Mouse (Mus musculus) gastrocnemius, postnatal 10 days (tissue): ENCODE data around the gene Decr2. TPM values are rescaled to one million over a fixed set of nuclear protein-coding genes. Genes with fewer than 3 reads are reported as not detected.
A peak's percentile ranks its signal among the peaks of the same experiment; 100 is the strongest.
"Not testable (repeated sequence)": the region's sequence is repeated elsewhere in the genome, so short reads cannot be mapped to it uniquely, and the experiment has no call there.

Source experiments
- DNase-seq: peaks from one replicate; pipeline ENCODE4 v3.0.0; 2021; ENCODE audit warnings: mixed read lengths
- total RNA-seq, 2 experiments: library from RNA; stranded (reverse); gene quantifications; 2 replicates each; pipeline ENCODE4 v1.2.3; 2021

The Decr2 gene
- total RNA-seq, 2 experiments from 2014 or later = 5.6 to 6.1 TPM

DNA sequence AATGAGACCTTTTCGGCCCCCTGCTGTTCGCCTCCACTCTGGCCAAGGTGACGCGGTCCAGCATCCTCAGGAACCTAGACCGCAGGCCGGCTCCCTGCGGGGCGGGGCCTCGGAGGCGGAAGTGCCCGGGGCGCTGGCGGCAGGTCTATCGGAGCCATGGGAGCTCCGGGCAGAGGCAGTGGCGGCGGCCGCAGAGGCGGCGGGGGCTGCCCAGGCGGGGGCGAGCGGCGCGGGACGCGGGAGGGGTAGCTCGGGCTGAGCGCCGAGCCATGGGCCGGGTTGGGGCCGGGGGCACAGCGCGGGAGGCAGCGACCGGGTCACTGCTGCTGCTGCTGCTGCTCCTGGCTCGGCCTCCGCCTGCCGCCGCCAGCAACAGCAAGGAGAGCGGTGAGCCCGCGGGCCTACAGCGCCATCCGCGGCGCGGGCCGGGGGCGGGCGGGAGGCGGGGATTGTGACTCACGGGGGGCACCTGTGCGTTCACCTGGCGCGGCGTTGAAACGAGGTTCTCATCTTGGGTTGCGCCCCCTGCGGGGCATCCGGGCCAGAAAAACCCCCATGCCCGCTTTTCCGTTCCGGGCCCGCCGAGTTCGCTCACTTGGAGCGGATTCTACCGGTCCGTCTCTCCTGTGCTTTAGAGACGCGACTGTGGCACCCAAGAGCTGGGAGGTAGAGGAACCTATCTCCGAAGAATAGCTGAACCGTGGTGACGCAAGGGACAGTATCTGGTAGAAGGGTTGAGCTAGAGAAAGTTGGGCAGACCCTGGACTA, 23.2 kb upstream of the Decr2 start, which contains the start of gene Tmem8:
Gene Tmem8, plus strand, starts transcription at position 119 of the 768 bp plus-strand sequence.
- peak; percentile 47 for DNase-seq

DNA sequence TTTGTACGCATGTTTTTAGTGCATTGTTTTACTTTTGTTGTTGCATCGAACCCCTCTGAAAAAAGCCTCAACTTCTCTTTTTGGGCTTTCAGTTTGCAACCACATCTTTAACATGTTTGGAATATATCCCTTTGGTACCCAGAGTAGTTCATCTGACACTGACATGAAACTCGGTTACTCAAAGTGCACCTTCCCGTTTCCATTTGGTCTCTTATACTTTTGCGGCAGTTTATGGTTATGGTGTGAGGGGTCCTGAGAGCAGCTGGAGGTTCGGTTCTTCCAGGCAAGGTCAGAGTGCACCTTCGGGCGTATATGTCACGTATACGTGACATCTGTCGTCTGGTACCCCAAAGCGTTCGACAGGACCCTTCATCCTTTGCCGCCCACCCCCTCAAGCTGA, 22.6 kb upstream of the Decr2 start:
- no peak for DNase-seq

DNA sequence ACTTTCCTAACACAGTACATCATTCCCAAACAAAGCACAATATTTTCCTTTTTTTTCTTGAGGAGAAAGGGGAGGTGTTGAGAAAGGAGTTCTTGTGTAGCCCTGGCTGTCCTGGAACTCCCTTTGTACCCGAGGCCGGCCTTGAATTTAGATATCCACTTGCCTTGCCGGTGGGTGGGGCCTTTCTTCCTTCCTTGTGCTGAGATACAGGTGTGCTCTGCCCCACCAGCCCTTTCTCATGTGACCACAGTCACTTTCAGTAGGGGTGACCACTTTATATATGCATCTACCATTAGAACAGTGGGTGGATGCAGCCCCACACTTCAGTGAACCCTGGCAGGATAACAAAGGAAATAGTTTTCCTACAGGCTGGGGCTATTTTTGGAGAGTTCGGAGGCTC, 21.6 kb upstream of the Decr2 start:
- no peak for DNase-seq

- DNase-seq = no peak
Observed at GRCm38 (mm10) chr17:26111024-26111423, 20.9 kb upstream of the Decr2 start.

DNA sequence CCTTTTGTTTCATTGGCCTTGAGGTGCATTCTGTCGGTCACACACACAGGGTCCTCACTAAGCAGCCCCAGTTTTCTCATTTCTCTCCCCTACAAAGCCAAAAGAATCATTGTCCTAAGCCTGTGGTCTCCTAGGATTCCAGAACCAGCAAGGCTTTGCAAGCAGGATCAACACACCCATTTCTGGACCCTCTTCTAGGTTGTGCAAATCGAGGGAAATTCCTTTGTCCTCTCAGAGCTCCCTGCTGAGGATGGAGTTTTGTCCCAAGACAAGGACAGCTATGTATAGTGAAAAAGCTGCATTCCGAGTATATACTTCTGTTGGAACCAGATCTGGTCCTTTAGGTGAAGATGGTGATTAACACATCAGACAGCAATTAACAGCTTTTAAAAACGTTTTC, 20.0 kb upstream of the Decr2 start:
- DNase-seq = no peak

- DNase-seq = no peak
Observed at GRCm38 (mm10) chr17:26105619-26106018, 15.5 kb upstream of the Decr2 start.

- DNase-seq = no peak
Observed at GRCm38 (mm10) chr17:26101478-26101877, 11.3 kb upstream of the Decr2 start.

GRCm38 (mm10) chr17:26100166-26100565, 10.0 kb upstream of the Decr2 start:
- no peak for DNase-seq

- DNase-seq = not testable (repeated sequence)
Observed at GRCm38 (mm10) chr17:26099316-26099715, 9.2 kb upstream of the Decr2 start.

GRCm38 (mm10) chr17:26098461-26098860, 8.3 kb upstream of the Decr2 start:
- DNase-seq = no peak

DNA sequence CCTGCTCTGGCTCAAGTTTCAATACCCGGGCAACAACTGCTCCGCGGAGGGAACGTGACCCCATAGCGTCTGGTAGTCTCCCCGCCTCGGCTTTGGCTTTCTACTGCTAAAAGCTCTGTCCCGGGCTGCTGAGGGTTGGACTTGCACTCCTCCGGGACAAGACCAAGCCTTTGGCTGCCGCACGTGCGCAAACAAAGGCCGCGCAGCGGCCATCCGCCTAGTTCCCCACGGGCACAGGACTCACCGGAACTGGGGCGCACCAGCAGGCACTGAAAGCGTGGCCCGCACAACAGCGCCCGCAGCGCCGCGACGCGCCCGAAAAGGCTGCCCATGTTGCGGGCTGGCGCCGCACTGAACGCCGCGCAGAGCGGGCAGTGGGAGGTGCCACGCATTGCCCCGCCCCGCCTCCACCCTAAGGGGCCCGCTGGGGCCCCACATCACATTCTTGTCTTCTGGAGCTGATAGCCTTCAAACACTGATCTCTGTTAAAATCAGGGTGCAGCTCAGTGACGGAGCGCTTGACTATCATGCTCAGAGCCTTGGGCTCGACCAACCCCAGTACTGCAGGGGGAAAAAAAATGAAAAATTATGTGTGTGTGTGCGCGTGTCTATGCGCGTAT, 5.1 kb upstream of the Decr2 start, which contains the start of gene Nme4:
Gene Nme4, minus strand, starts transcription at position 482 of the 620 bp plus-strand sequence.
- peak; percentile 44 for DNase-seq

DNA sequence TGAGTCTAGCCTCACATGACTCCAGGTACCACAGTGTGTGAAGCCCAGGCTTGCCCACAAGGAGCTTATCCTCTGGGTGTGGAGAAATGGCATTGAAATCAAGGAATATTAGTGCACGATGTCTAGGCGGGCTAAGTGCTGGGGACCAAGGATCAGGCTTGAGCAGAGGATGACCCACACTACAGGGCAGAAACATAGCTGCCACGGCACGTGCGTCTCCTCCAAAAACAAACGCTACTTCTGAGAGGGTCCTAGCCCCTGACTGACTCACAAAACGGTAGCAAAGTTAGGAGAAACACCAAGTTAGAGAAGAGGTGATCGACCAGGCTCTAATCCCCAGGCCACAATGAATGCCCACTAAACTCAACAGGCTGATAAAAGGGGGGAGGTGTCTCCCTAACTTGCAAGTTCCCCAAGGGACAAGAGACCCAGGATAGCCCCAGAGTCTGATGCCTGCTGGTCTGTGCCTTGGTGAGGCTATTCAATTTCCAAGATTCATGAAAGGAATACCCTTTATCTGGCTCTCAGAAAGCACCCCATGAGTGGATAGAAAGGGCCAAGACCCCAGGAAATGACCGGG, 4.5 kb upstream of the Decr2 start:
- no peak for DNase-seq

DNA sequence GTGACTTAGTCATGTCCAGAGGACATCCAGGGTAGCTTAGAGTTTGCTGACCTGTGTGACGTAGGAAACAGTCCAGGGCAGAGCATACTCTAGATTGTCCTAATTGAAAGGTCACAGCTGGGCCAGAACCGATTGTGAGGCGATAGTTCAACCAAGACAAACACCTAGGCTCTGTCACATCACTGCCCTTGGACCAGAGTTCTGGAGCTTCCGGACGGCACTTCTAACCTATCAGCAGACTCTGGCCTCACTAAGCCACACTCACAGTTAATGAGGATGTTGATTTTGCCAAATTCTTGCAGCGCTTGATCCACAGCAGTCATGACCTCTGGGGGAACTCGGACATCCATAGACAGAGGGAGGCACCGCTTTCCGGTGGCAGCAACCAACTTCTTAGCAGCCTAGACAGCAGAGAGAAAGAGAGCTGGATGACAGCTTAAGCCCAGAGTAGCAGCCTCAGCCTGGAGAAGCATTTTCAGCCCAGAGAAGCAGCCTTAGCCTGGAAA, 3.0 kb downstream of the Decr2 start:
- no peak for DNase-seq

- DNase-seq = no peak
Observed at GRCm38 (mm10) chr17:26080867-26081266, 9.3 kb downstream of the Decr2 start.

DNA sequence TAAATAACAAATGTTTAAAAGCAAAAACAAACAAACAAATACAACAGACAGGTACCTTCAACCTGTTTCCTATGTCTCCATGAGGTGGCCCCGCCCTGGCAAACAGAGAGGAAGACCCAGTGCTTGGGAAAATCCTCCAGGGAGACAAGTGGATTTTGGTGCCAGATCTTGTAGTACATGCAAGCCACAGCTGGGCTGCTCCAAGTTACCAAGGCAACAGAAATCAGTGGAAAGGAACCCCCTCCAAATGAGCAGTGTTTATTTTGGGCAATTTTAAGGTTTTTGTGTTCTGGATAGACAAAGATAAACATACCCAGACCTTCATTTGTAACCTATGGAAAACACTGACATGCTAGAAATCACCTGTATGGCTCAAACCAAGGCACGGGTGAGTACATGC, 11.3 kb downstream of the Decr2 start:
- no peak for DNase-seq

DNA sequence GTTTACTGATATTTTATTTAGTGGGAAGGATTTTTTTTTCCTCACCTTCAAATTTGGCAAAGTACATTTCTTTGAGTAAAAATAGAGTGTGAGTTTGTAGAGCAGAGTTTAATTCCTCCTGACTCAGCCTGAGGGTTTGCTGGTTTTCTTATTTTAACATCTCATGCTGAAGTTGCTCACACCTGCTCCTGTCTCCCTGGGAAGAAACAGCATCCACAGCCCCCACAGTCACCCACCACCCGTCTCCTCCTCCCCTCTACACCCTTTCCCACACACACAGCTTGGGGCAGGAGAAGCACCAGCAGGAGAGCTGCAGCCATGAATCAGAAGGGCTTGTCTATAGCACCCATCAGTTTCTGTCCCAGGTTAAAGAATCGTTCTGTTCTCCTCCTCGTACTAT, 14.9 kb downstream of the Decr2 start:
- no peak for DNase-seq

- DNase-seq = no peak
Observed at GRCm38 (mm10) chr17:26070136-26070535, 20.0 kb downstream of the Decr2 start.

DNA sequence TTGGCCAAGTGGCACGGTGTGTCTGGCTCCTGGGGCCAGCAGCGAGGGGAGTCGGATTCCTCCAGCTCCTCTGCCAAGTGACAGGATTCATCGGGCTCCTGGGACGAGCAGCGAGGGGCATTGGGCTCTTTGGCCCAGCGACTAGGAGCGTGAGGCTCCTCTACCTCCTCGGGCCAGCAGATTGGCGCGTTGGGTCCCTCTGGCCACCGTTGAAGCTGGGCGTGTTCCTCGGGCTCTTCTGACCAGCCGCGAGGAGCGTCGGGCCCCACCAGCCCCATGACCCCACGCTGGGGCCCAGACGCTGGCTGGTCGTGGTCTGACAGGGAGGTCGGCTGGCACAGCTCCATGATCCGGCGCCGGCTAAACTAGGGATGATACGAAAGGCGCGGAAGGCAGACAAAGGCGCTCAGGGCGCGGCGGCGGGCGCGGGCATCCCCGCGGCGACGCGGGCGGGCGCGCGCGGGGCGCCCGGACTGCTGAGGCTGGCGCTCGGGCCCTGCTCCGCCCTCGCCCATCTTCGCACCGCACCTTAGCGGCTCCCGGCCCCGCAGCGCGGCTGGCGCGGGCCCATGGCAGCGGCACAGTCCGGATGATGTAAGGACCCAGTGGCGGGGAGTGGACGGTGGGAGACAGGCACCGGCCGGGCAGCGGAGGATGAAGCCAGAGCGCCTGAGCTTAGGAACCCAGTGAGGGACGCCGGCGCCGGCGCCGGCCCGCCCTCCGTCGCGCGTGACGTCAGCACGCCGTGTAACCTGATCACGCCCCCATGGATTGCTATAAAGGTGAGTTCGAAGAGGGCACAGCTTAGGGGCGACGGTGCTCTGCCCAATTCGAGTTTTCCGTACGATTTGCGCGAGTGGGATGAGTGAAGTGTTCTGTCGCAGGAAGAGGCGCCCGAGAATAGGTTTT, 21.1 kb downstream of the Decr2 start, which contains the start of gene Rab11fip3:
Gene Rab11fip3, minus strand, starts transcription at position 725 of the 909 bp plus-strand sequence.
- peak; percentile 76 for DNase-seq

DNA sequence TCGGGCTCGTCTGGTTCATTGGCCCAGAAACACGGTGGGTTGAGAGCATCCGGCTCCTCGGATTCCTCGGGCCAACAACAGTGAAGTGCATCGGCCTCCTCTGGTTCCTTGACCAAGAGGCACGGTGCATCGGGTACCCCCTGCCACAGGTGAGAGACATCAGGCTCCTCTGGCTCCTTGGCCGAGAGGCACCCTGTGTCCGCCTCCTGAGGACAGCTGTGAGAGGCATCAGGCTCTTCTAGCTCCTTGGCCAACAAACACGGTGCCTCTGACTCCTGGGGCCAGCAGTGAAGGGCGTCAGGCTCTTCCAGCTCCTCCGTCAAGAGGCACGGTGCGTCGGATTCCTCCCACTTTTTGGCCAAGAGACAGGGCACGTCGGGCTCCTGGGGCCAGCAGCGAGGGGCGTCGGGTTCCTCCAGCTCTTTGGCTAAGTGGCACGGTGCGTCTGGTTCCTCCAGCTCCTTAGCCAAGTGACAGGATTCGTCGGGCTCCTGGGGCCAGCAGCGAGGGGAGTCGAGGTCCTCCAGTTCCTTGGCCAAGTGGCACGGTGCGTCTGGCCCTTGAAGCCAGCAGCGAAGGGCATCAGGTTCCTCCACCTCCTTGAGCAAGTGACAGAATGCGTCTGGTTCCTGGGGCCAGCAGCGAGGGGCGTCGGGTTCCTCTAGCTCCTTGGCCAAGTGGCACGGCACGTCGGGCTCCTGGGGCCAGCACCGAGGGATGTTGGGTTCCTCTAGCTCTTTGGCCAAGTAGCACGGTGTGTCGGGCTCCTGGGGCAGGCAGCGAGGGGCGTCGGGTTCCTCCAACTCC, 21.9 kb downstream of the Decr2 start:
- peak; percentile 47 for DNase-seq

DNA sequence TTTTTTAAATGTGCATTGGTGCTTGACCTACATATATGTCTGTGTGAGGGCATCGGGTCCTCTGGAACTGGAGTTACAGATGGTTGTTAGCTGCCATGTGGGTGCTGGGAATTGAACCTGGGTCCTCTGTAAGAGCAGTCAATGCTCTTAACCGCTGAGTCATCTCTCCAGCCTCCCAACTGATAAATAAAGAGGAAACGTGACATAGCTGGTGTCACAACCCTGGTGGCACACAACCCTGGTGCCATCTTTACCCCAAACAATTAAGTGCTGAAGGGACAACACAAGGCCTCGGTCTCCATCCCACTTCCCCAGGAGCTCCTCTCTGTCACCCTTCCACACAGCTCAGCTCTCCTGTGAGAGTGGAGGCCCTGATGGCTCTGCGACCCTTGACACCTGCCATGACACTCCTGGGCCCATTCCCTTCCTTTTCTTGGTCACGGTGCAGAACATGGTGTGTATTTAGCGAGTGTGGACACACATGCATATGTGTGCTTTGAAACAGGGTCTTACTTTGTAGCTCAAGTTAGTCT, 23.6 kb downstream of the Decr2 start:
- no peak for DNase-seq

DNA sequence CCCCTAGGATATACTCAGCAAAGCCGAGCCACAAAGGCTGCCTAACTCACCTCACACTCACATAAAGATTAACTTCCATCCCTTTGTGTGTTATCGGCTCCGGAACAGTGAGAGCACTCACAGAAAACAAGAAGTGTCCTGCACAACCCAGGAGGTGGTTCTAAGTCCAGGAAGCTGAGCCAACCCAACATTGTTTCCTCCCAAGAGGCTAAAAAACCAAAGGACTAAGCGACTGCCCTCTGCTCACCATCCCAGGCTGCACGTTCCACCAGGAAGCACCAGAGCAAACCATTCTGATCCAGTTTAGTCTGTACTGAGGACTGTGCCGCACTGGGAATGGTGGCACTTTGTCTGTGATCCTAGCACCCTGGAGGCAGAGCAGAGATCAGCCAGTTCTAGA, 25.2 kb downstream of the Decr2 start:
- DNase-seq = no peak
